Mouse (Mus musculus) kidney, embryonic 16.5 days (tissue): ENCODE measurements around the gene Eif4g3. TPM values are rescaled to one million over a fixed set of nuclear protein-coding genes. Genes with fewer than 3 reads are reported as not detected.

Experiments used
- ATAC-seq: fragments of 200-750 bp; cut with Nextera tagmentation; 2 replicates; pipeline ENCODE4 v1.8.0; 2017; ENCODE audit warnings: moderate TSS enrichment; ENCODE audit not compliant: low FRiP score, low TSS enrichment
- H3K27ac ChIP-seq: fragments of 300-500 bp; sonication (generic); 2 replicates; pipeline ENCODE4 v1.5.1; 2014; ENCODE audit warnings: low read length
- H3K27me3 ChIP-seq: fragments of 300-500 bp; sonication (generic); 2 replicates; pipeline ENCODE4 v1.6.1; 2014; ENCODE audit warnings: low read length, control low read depth, mixed read lengths; ENCODE audit not compliant: insufficient read depth
- H3K36me3 ChIP-seq: fragments of 300-500 bp; sonication (generic); 2 replicates; pipeline ENCODE4 v1.6.1; 2014; ENCODE audit warnings: low read length, control low read depth, mixed read lengths; ENCODE audit not compliant: insufficient read depth
- H3K4me1 ChIP-seq: fragments of 300-500 bp; sonication (generic); 2 replicates; pipeline ENCODE4 v1.6.1; 2014; ENCODE audit warnings: low read length, control low read depth, mixed read lengths; ENCODE audit not compliant: insufficient read depth
- H3K4me2 ChIP-seq: fragments of 300-500 bp; sonication (generic); replicated peaks from 2 replicates; pipeline ENCODE4 v1.6.1; 2014; ENCODE audit warnings: low read depth, low read length
- H3K4me3 ChIP-seq: fragments of 300-500 bp; sonication (generic); 2 replicates; pipeline ENCODE4 v1.5.1; 2014; ENCODE audit warnings: mild to moderate bottlenecking, low read length
- H3K9ac ChIP-seq: fragments of 300-500 bp; sonication (generic); replicated peaks from 2 replicates; pipeline ENCODE4 v1.6.1; 2014; ENCODE audit warnings: low read length
- H3K9me3 ChIP-seq: fragments of 300-500 bp; sonication (generic); 2 replicates; pipeline ENCODE4 v1.6.1; 2016; ENCODE audit warnings: low read length, control low read depth
- WGBS: fragments of 180-500 bp; shearing (Covaris S2); extraction: QIAGEN DNeasy Blood & Tissue Kit; methylation state at CpG from one replicate; pipeline ENCODE4 v1.1.7; 2014; 5-methylcytosine and 5-hydroxymethylcytosine counted together
- polyA plus RNA-seq: library from polyadenylated mRNA; unstranded; fragments of >200 nt; fragmentation: Nextera tagmentation; extraction: Ambion mirVana; gene quantifications from 2 replicates; pipeline ENCODE4 v1.2.1, GENCODE M21; 2015

Gene Eif4g3
- polyA plus RNA-seq, 1 experiment from 2014 or later, result 32.9 TPM

GRCm38 (mm10) chr4:138074896-138075584 lies 82.2 kb downstream of the Eif4g3 start:
- Histone ChIP-seq H3K9ac (no peak overlapping the region), H3K27ac (no peak overlapping the region), H3K4me3 (no peak overlapping the region), H3K4me1 (peaks cover 22% of the 10 kb centered on the region), H3K36me3 (peaks cover 8% of the 10 kb centered on the region; the same call in 1 of the 2 replicates), H3K27me3 (no peaks in the 10 kb centered on the region), H3K9me3 (no peaks in the 10 kb centered on the region), H3K4me2 (no peak overlapping the region)
- 64% methylated on average over 6 of the region's 6 CpGs for WGBS
- no peak for ATAC-seq

GRCm38 (mm10) chr4:138077663-138078295 lies 85.0 kb downstream of the Eif4g3 start:
- H3K27ac ChIP-seq, result no peak overlapping the region
- no peaks in the 10 kb centered on the region for H3K27me3 ChIP-seq
- no peak overlapping the region for H3K4me2 ChIP-seq
- peaks cover 7% of the 10 kb centered on the region; the same call in 1 of the 2 replicates for H3K36me3 ChIP-seq
- WGBS, result 67% methylated on average over 3 of the region's 3 CpGs
- peak; percentile 71; the same call in 1 of the 2 replicates for ATAC-seq
- H3K4me1 ChIP-seq, result peaks cover 18% of the 10 kb centered on the region
- no peak overlapping the region for H3K9ac ChIP-seq
- H3K9me3 ChIP-seq, result no peaks in the 10 kb centered on the region
- no peak overlapping the region for H3K4me3 ChIP-seq

- Histone ChIP-seq H3K9ac (no peak overlapping the region), H3K4me3 (no peak overlapping the region), H3K27ac (no peak overlapping the region), H3K4me1 (peaks cover 8% of the 10 kb centered on the region; the same call in 1 of the 2 replicates), H3K27me3 (no peaks in the 10 kb centered on the region), H3K36me3 (peaks cover 22% of the 10 kb centered on the region), H3K9me3 (no peaks in the 10 kb centered on the region), H3K4me2 (no peak overlapping the region)
- no peak for ATAC-seq
- 95% methylated on average over 5 of the region's 5 CpGs for WGBS
Observed at GRCm38 (mm10) chr4:138079234-138079633, 86.4 kb downstream of the Eif4g3 start.

DNA sequence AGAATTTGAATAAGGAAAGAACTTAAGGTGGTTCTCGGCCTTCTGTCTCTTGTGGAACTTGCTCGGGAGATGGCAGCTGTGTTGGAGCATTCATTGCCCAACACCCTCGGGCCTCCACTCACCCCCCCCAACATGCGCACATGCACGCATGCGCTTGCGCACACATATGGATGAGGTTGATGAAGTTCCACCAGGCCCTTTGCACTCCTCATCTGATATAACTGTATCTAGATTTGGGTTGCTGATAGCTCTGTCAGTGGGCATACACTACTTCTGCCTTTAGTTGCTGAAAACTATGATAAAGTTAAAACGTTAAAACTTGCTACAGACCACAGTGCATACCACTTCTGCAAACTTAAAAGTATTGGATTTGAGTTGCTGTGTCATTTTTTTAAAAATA lies 89.6 kb downstream of the Eif4g3 start:
- WGBS, result 85% methylated on average over 8 of the region's 8 CpGs
- no peaks in the 10 kb centered on the region for H3K9me3 ChIP-seq
- H3K36me3 ChIP-seq, result peaks cover 34% of the 10 kb centered on the region
- H3K4me3 ChIP-seq, result no peak overlapping the region
- H3K9ac ChIP-seq, result no peak overlapping the region
- H3K27ac ChIP-seq, result no peak overlapping the region
- no peak overlapping the region for H3K4me2 ChIP-seq
- no peaks in the 10 kb centered on the region for H3K27me3 ChIP-seq
- no peak for ATAC-seq
- H3K4me1 ChIP-seq, result peaks cover 13% of the 10 kb centered on the region; the same call in 1 of the 2 replicates

DNA sequence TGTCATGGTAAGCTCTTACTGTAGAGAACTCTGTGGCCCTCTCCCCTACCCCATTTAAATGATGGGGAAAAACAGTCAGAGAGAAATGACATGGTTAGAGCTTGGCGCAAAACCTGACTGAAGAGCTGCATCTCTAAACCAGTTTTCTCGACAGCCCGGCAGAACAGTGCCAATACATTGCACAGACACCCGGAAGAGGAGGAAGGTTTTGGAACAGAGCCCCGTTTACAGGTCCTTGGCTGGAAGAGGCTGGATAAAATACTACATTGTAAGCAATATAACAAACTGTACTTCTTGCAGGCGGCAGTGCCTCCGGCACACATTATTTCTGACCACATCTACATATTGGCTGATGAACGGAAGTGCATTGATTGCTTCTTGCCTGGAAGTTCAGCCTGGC lies 91.3 kb downstream of the Eif4g3 start:
- Histone ChIP-seq H3K9ac (no peak overlapping the region), H3K4me3 (no peak overlapping the region), H3K36me3 (peaks cover 42% of the 10 kb centered on the region), H3K4me1 (peaks cover 8% of the 10 kb centered on the region; the same call in 1 of the 2 replicates), H3K27ac (no peak overlapping the region), H3K9me3 (no peaks in the 10 kb centered on the region), H3K27me3 (no peaks in the 10 kb centered on the region), H3K4me2 (no peak overlapping the region)
- ATAC-seq, result no peak
- WGBS, result 89% methylated on average over 8 of the region's 8 CpGs

GRCm38 (mm10) chr4:138084851-138085573 lies 92.2 kb downstream of the Eif4g3 start:
- Histone ChIP-seq H3K27ac (no peak overlapping the region), H3K9me3 (no peaks in the 10 kb centered on the region), H3K4me2 (no peak overlapping the region), H3K4me3 (no peak overlapping the region), H3K4me1 (peaks cover 8% of the 10 kb centered on the region; the same call in 1 of the 2 replicates), H3K27me3 (no peaks in the 10 kb centered on the region), H3K36me3 (peaks cover 47% of the 10 kb centered on the region), H3K9ac (no peak overlapping the region)
- WGBS, result 76% methylated on average over 13 of the region's 13 CpGs
- no peak for ATAC-seq

DNA sequence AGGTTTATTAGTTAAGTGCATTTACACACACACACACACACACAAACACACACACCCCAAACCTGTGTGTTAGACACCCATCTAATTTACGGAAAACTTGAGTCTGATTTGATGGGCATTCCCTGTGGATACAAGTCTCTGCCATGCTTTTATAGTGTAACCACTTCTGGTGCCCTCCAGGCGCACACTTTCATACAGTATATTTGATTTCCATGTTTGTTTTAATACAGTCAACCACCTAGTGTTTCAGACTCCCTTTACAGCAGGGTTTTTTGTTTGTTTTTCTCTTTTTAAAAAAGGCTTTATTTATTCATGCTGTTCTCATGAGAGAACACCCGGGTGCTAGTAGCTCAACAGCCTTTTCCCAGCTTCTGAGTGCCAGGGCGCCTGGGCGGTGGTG lies 94.1 kb downstream of the Eif4g3 start:
- H3K36me3 ChIP-seq, result peaks cover 55% of the 10 kb centered on the region
- peaks cover 8% of the 10 kb centered on the region; the same call in 1 of the 2 replicates for H3K4me1 ChIP-seq
- 91% methylated on average over 5 of the region's 5 CpGs for WGBS
- no peak overlapping the region for H3K4me3 ChIP-seq
- no peak overlapping the region for H3K9ac ChIP-seq
- H3K4me2 ChIP-seq, result no peak overlapping the region
- H3K27ac ChIP-seq, result no peak overlapping the region
- H3K9me3 ChIP-seq, result no peaks in the 10 kb centered on the region
- ATAC-seq, result no peak
- H3K27me3 ChIP-seq, result no peaks in the 10 kb centered on the region

- no peak for ATAC-seq
- WGBS, result 86% methylated on average over 2 of the region's 2 CpGs
- Histone ChIP-seq H3K9me3 (no peaks in the 10 kb centered on the region), H3K9ac (no peak overlapping the region), H3K4me2 (no peak overlapping the region), H3K36me3 (peaks cover 46% of the 10 kb centered on the region), H3K27ac (no peak overlapping the region), H3K4me3 (no peak overlapping the region), H3K4me1 (peaks cover 8% of the 10 kb centered on the region; the same call in 1 of the 2 replicates), H3K27me3 (no peaks in the 10 kb centered on the region)
Observed at GRCm38 (mm10) chr4:138089512-138089911, 96.7 kb downstream of the Eif4g3 start.

DNA sequence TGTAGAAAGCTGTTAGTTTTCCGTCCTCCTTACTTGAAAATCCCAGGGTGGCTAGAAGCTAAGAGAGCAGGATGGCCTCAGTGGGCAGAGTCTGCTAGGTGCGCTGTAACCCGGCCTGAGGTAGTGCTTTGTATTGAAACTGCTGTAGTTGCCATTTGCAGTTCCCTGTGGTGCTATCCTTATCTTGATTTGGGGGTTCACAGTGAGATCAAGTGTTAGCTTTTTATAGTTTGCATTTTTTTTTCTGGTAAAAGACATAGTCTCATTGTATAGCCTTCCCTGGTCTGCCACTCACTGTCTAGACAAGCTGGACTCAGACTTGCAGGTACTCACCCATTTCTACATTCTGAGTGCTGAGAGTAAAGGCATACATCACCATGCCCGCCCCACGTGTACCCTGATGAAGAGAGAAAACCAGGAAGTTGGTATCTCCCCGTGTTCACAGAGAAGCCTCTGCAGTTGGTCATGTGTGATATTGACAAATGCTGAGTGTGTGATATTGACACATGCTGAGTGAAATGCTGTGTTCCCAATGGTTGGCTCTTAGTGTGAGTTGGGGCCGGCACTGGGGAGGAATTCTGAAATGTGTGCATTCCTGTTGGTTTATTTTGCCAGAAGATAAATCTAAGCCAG lies 98.9 kb downstream of the Eif4g3 start:
- Histone ChIP-seq H3K4me2 (no peak overlapping the region), H3K4me1 (0 out of 2 replicates have a peak, but pooled peaks cover 2% of the 10 kb centered on the region), H3K9me3 (no peaks in the 10 kb centered on the region), H3K27ac (no peak overlapping the region), H3K36me3 (peaks cover 34% of the 10 kb centered on the region), H3K9ac (no peak overlapping the region), H3K4me3 (no peak overlapping the region), H3K27me3 (no peaks in the 10 kb centered on the region)
- no peak for ATAC-seq
- 87% methylated on average over 7 of the region's 7 CpGs for WGBS
